Mouse (Mus musculus): Measurements from ENCODE around the gene Dusp2.

Gene Dusp2

GRCm38 (mm10) chr2:127323667-127324066, 12.3 kb upstream of the Dusp2 start:
- DNase-seq (ENCODE audit: low read depth, low spot score) = no peak

GRCm38 (mm10) chr2:127324456-127324855, 11.5 kb upstream of the Dusp2 start:
- DNase-seq (ENCODE audit: low read depth, low spot score) = peak; percentile 65

- DNase-seq (ENCODE audit: low read depth, low spot score) = peak; percentile 52
These were observed 7.7 kb upstream of the Dusp2 start for GRCm38 (mm10) chr2:127328090-127328851.

GRCm38 (mm10) chr2:127332807-127333570, 3.0 kb upstream of the Dusp2 start:
- peak; percentile 81 for DNase-seq (ENCODE audit: low read depth, low spot score)

- peak; percentile 82 for DNase-seq (ENCODE audit: low read depth, low spot score)
These were observed 1.9 kb upstream of the Dusp2 start for GRCm38 (mm10) chr2:127333945-127334603.

- DNase-seq (ENCODE audit: low read depth, low spot score) = peak; percentile 81
These were observed 849 bp upstream of the Dusp2 start for GRCm38 (mm10) chr2:127335078-127335541.

GRCm38 (mm10) chr2:127336497-127336832, 506 bp downstream of the Dusp2 start:
- no peak for DNase-seq (ENCODE audit: low read depth, low spot score)

- DNase-seq (ENCODE audit: low read depth, low spot score) = peak; percentile 41
These were observed 926 bp downstream of the Dusp2 start for GRCm38 (mm10) chr2:127336885-127337284.

GRCm38 (mm10) chr2:127337531-127337930, 1.6 kb downstream of the Dusp2 start:
- peak; percentile 67 for DNase-seq (ENCODE audit: low read depth, low spot score)

- DNase-seq (ENCODE audit: low read depth, low spot score) = peak; percentile 66
These were observed 2.1 kb downstream of the Dusp2 start for GRCm38 (mm10) chr2:127338012-127338411.

GRCm38 (mm10) chr2:127338416-127338815, 2.5 kb downstream of the Dusp2 start, which contains the start of gene Astl:
Gene Astl, plus strand, starts transcription at chr2:127338639.
- DNase-seq (ENCODE audit: low read depth, low spot score) = peak; percentile 61

GRCm38 (mm10) chr2:127338833-127339232, 2.9 kb downstream of the Dusp2 start:
- peak; percentile 87 for DNase-seq (ENCODE audit: low read depth, low spot score)

GRCm38 (mm10) chr2:127339262-127339661, 3.3 kb downstream of the Dusp2 start:
- peak; percentile 49 for DNase-seq (ENCODE audit: low read depth, low spot score)

- DNase-seq (ENCODE audit: low read depth, low spot score) = peak; percentile 86
These were observed 5.2 kb downstream of the Dusp2 start for GRCm38 (mm10) chr2:127341159-127341558.

GRCm38 (mm10) chr2:127346334-127346733, 10.4 kb downstream of the Dusp2 start:
- peak; percentile 67 for DNase-seq (ENCODE audit: low read depth, low spot score)

GRCm38 (mm10) chr2:127347147-127347985, 11.4 kb downstream of the Dusp2 start:
- no peak for DNase-seq (ENCODE audit: low read depth, low spot score)

GRCm38 (mm10) chr2:127353881-127354280, 17.9 kb downstream of the Dusp2 start:
- no peak for DNase-seq (ENCODE audit: low read depth, low spot score)

- peak; percentile 87 for DNase-seq (ENCODE audit: low read depth, low spot score)
These were observed 26.7 kb downstream of the Dusp2 start, which contains the start of gene Adra2b for GRCm38 (mm10) chr2:127362459-127363281. Gene Adra2b, plus strand, starts transcription at chr2:127363208.

- no peak for DNase-seq (ENCODE audit: low read depth, low spot score)
These were observed 27.3 kb downstream of the Dusp2 start for GRCm38 (mm10) chr2:127363282-127363652.

GRCm38 (mm10) chr2:127363696-127364095, 27.7 kb downstream of the Dusp2 start:
- DNase-seq (ENCODE audit: low read depth, low spot score) = no peak
